Mouse (Mus musculus) kidney, adult 2 months (tissue): ENCODE data around the gene Dock4.

ENCODE experiments used
- CTCF ChIP-seq: fragments of 200-500 bp; conservative IDR thresholded peaks from 2 replicates; pipeline ENCODE4 v1.5.1; 2011; ENCODE audit warnings: low read depth, mild to moderate bottlenecking, control low read depth, low read length, moderate library complexity, mixed read lengths; ENCODE audit not compliant: insufficient read depth, insufficient read length
- POLR2A ChIP-seq: fragments of 200-500 bp; IDR thresholded peaks from one replicate; pipeline ENCODE4 v1.6.1; 2011; ENCODE audit warnings: low read depth, low read length, control low read depth

- TF ChIP-seq CTCF (no peak), POLR2A (no peak)
Measured at GRCm38 (mm10) chr12:40522468-40522867, 76.7 kb downstream of the Dock4 start.
